Mouse (Mus musculus): ENCODE data around the gene Trp53rka.
"Not testable (repeated sequence)": the region's sequence is repeated elsewhere in the genome, so short reads cannot be mapped to it uniquely, and the experiment has no call there.

Trp53rka gene

DNA sequence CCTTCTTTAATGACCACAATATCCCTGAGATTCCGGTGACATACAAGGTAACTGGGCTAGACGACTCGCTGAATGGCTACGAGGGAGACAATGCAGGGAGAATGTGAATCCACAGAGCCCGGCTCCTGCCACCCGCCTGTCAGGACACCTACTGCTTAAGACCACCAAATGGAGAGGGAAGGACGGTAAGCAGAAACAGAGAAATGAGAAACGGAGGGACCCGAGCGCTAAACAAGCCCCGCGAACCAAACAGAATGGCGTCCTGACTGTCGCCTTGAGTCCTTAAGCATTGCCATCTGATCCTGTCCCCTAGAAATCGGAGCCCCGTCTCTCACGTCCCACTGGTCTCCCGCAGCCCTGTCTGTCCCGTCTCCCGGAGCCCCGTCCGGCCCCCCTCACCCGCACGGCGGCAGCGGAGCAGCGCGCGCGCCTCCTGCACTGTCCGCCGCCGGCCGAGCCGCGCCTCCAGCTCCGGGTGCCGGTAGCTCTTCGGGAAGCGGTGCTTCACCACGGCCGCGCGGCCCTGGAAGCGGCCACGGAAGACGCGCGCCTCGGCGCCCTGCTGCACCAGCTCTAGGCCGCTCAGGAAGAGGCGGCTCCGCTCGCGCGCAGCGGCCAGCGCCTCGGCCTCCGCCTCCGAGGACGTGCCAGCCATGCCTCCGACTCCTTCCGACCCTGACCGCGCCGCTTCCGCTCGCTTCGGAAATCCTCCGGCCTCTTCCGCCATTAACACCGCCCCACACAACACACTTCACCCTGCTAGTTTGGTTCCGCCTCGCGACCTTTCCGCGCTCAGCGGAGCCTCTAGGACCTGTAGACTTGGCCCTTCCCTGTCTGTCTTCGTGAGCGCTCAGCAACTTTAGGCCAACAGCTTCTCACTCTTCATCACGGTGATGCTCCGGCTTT is at the start of gene Trp53rka:
TSS of gene Trp53rka (minus strand) at position 677 of the 906 bp plus-strand sequence.
- DNase-seq, result peak; percentile 63 to 66

DNA sequence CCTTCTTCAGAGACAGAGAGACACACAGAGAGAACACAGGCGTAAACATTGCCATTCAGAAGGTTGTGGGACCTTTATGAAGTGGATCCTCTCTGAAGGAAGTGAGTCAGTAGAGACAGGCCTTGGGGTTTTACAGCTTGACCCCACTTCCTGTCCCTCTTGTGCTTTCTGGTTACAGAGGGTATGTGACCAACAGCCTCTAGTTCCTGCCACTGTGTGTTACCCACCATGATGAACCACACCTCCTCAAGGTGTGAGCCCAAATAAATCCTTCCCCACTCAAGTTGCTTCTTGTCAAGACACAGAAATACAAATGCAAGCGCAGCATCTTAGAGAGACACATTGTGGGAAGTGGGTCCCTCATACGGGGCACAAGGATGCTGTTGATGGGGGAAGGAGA is 47.9 kb upstream of the Trp53rka start:
- no peak for DNase-seq

DNA sequence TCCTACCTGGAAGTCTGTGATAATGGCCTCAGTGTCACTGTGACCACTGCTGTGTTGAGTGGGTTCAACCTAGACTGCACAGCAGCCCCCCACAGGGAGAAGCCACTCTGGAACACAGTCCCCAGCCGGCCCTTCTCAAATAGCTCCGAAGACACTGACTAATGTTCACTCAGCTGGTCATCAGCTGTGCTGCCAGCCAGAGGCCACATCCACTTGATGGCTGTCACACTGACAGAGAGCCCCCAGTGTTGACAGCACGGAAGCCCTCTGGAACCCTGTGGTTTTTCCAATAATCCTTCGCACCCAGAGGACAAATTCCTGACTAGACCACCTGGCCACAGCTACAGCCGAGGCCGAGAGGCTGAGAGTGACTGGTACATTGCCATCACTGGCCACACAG is 40.7 kb upstream of the Trp53rka start:
- DNase-seq, result no peak

DNA sequence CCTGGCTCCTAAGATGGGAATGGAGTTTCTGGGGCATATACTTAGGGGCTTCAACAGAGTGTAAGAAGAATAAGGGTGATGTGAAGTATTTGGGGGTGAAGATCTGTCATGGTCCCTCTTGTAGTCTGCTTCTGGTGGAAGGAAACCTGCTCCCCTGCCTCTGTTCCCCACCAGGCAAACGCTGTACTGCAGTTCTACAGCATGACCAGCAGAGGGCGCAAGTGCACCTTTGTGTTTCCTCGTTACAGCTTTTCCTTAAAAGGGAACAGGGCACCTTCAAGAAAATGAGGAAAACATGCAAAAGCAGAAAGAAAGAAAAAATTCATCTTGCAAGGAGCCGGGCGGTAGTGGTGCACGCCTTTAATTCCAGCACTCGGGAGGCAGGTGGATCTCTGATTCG is 36.0 kb upstream of the Trp53rka start:
- peak in 1 of 2 experiments; percentile 6 for DNase-seq

DNA sequence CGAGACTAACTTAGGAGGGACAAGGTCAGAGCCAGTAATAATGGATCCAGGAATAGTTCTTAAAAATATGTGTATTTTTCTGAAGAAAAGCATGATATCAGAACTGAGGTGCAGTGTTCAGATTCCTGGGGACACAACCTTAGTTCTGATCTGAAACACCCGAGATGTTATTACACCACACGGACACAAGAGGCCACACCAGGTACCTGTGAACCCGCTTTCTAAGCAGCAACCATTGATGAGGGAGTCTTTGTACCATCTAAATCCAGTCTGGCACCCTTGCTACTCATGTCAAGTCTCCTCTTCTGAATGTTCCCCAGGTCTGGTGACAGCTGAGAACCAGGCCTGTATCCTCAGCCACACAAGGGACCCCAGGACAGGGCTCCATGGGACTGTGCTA is 32.5 kb upstream of the Trp53rka start:
- DNase-seq, result no peak

DNA sequence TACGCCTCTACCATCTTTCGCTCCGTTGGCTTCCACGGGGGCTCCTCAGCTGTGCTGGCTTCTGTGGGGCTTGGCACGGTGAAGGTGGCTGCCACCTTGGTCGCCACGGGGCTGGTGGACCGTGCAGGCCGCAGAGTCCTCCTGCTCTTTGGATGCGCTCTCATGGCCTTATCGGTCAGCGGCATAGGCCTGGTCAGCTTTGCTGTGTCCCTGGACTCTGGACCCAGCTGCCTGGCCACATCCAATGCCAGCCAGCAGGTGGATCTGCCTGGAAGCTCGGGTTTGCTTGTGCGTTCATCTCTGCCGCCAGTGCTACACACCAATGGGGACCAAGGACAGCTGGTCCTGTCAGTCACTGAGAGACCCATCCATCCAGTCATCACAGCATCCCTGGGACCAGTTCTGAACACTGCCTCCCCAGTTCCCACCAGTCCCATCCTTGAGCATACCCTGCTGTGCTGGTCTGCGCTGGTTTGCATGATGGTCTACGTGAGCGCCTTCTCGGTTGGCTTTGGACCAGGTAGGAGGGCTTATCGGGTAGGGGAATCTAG is 22.1 kb upstream of the Trp53rka start:
- DNase-seq, result no peak

DNA sequence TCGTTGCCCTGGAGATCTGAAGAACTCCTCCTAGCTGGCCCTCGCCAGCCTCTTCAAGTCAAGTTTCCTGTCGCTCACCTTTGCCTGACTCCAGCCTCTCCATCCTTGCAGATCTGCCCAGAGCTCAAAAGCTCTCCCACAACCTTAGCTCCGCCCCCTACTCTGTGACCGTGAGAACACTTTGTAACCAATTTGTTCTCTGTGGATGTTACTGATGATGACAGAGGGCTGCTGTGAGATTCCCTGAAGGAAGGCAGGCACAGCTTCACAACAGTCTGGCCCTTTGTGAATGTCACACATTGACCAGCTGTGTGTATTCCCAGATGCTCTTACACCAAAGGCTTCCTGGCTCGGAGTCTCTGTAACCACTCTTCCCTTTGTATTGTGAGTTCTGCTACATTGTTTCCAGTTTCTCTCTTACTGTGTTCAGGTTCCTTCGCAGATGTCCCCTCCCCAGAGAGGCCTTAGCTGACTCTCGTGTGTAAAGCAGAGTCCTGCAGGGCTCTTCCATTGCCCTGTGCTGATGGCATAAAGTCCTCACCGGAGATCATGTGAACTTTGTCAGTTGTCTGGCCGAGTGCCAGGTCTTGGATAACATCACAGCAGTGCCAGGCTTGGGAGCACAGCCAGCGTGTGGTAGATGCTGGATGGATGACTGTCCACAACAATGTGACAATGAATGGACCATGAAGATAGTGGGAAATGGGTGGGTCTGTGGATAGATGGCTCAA is 19.9 kb upstream of the Trp53rka start:
- no peak for DNase-seq

DNA sequence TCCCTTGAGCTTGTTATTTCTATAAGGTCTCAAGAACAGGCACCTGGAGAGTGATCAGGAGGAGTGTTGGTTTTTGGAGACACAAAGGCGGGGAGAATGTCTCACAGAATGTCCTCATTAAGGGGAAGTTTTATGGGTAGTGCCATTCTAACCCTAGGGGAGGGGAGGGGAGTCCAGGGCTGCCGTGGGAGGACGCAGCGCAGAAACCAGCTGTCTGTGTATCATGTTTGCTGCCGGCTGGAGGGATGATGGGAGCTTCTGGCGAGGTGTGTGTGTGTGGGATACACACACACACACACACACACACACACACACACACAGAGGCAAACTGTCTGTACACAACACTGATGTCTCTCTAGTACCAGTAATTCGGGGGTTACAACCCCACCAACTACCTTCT is 19.3 kb upstream of the Trp53rka start:
- DNase-seq, result no peak

DNA sequence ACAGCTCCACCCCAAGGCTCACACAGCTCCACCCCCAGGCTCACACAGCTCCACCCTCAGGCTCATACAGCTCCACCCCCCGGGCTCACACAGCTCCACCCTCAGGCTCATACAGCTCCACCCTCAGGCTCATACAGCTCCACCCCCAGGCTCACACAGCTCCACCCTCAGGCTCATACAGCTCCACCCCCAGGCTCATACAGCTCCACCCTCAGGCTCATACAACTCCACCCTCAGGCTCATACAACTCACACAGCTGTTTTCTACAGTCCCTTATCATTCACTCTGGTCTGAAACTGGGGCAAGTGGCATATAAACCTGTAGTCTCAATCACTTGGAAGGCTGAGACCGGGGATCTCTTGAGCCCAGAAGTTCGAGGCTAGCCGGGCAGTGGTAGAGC is 18.4 kb upstream of the Trp53rka start:
- DNase-seq, result not testable (repeated sequence)

DNA sequence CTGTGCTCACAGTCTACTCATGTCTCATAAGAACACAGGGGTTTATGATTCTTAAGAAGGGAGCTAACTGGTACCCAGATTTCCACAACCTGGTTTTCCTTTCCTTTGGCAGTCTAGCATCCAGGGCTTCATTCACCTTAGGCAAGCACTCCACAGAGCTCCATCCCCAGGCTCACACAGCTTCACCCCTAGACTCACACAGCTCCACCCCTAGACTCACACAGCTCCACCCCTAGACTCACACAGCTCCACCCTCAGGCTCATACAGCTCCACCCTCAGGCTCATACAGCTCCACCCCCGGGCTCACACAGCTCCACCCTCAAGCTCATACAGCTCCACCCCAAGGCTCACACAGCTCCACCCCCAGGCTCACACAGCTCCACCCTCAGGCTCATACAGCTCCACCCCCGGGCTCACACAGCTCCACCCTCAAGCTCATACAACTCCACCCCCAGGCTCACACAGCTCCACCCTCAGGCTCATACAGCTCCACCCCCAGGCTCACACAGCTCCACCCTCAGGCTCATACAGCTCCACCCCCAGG is 17.9 kb upstream of the Trp53rka start:
- DNase-seq, result not testable (repeated sequence)

DNA sequence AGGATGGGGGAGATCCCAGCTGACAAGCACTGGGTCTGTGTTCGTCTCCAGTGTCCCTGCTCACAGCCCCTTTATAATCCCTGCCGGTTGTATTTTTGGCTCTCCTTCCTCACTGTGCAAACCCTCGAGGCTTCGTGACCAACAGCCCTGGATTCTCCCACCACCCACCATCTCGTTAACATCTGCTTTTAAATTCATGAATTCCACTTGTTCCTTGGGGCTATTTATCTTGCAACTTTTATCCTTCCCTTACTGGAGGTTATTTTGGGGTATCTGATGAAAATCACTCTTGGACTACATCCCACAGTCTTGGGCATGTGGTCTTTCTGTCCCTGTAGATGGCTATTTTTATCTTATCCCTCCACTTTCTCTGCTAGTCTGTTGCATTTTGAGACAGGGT is 17.3 kb upstream of the Trp53rka start:
- DNase-seq, result no peak

DNA sequence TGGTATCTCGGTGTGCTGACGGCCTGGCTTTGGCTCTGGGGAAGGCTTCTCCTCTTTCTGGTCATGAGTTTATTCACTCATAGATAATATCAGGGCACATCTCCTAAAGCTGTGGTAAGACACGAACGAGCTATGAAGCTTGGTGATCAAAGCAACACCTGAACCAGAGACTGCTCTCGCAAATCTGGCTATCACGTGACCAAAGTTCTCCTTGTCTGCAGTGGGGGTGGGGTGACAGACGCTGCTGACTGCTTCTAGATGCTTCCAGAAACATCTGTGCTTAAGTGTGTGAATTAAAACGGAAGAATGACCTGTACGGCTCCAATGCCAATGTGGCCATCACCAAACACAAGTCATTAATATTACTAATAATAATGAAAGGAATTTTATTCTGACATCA is 16.6 kb upstream of the Trp53rka start:
- peak in 1 of 2 experiments; percentile 29 for DNase-seq

DNA sequence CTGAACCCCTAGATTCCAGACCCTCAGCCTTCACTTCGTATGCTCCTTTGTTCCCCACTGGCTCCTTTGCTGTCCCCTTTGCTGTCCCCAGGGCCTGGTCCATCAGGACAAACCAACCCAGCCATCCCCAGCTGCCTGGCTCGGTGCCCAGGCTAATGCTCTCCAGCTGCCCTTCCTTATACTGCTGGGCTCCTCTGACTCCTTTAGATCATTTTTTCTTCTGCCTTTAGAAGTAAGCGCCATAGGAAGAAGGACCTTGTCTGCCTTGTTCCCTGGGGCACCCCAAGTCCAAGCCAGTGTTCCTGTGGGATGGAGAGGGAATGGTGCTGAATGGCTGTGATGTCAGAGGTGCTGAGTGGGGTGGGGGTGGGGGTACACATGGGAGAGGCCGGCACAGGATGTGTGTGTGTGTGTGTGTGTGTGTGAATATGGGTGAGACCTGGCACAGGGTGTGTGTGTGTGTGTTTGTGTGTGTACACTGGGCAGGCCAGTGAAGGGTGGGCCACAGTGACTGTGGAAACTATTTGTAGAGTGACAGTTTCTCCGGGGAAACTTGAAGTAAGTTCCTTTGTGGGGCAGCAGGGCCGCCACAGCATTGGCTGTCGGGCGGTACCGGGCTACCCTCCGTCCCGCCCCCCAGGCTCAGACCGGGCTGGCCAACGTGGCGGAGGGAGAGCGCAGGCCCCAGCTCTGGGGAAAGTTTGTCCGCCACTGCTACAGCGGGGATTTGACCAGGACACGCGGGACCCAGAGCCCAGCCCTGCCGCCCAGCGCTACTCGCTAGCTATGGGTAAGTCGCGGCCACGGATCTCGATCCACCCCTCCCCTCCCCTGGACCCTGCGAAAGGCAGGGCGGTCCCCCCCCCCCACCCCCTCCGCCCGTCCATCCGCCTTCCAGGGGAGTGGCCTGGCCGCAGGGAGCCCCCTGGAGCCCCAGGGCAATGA is 10.4 kb upstream of the Trp53rka start, which contains the start of gene Slc2a10:
TSS of gene Slc2a10 (plus strand) at position 529 of the 945 bp plus-strand sequence.
- no peak for DNase-seq

DNA sequence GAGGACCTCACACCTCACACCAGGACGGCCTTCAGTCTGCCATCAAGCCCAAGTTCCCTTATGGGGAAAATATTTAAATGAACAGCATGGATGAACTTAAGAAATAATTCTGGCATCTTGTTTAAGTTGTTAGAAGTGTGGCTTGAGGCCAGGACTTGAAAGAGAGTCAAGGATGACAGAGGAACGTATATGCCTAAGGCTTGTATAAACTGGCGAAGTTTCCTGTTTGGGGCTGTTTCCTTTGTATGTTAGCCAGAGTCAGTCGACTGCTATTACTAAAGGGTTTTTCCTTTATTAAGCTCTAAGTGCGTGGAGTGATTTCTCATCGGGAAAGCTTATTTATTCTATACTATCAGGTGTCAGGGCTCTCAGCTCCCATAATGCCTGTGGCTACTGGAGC is 5.7 kb upstream of the Trp53rka start:
- DNase-seq, result no peak

DNA sequence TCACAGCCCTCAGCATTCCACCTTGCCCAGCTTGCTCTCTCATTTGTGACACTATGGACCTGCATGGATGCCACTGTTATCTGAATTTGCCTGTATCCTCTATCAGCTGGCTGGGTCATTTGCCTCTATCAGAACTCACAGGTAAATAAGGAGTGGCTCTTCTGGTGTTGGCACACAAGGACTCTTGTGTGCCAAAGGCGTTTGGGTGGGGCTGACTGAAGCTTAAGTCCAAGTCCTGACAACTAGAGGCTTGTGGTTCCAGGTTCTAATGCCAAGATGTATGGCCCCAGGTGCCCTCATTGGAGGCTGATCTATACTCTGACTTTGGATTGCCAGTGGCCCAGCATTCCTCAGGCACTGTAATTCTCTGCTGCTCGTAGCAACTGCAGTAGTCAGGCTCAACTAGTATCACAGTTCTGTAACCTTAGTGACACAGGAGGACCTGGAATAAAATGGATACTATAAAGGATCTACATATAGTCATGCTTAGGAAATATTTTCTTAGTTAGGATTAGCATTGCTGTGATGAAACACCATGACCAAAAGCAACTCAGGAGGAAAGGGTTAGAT is 4.7 kb upstream of the Trp53rka start:
- no peak for DNase-seq

DNA sequence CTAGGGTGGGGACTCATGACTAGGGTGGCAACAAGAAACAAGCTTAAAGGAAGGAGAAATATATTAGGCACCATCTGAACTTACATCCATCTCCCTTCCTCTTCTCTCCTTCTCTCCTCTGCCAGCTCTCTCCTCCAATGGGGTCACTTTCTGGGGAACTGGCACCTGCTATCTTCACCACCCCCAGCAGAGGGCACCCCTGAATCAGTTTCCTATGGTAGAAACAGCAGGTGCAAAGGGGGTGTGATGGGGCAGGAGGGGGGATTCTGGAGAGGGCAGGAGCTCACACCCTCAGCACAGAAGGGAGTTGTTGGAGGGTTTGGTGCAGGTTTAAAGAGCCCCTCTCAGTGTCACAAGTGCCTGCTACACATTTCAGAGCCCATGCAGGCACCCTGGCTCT is 3.1 kb upstream of the Trp53rka start:
- peak; percentile 31 to 38 for DNase-seq

DNA sequence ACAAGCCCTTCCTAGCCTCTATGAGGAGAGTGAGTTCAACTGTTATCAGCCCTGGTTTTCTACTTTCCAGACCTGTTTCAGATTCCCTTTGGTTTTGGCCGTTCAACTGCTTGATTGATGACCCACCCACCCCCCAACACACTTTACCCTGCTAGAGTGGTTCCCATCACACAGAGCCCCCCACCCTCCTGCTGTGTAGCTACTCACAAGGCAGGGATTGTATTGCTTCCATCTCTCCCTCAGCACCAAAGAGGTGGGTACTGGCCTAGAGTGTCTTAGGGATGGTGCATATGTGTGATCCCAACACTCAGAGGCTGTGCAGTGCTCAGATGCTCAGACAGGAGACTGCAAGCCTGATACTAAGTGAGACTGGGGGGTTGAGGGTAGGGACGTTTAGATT is 1.4 kb upstream of the Trp53rka start:
- DNase-seq, result no peak

DNA sequence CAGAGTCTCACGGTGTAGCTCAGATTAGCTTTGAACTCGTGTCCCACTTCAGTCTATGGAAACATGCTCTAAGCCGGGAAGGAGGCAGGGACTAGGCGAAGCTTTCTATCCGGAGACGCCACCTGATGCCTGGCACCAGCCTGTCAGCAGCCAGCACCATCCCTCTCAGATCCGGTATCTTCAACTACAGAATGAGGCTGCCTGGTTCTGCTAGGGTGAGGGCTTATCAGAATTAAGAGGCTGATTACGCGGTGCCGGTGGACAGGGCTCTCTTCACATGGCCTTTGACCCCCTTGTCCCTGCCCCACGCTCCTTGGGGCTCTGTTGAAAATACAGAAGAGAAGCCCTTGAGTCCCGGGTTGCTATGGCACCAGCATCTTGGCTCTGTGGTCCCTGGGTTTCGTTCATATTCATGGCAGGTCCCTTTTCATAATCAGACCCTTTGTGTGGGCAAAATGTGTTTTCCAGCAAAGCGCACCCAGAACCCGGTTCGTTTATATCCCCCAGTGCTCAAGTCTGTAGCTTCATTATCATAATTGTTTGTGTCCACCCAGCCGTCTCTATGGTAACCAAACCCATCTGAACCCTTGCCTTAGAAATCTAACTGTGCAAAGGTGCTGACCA is 575 bp upstream of the Trp53rka start:
- no peak for DNase-seq

DNA sequence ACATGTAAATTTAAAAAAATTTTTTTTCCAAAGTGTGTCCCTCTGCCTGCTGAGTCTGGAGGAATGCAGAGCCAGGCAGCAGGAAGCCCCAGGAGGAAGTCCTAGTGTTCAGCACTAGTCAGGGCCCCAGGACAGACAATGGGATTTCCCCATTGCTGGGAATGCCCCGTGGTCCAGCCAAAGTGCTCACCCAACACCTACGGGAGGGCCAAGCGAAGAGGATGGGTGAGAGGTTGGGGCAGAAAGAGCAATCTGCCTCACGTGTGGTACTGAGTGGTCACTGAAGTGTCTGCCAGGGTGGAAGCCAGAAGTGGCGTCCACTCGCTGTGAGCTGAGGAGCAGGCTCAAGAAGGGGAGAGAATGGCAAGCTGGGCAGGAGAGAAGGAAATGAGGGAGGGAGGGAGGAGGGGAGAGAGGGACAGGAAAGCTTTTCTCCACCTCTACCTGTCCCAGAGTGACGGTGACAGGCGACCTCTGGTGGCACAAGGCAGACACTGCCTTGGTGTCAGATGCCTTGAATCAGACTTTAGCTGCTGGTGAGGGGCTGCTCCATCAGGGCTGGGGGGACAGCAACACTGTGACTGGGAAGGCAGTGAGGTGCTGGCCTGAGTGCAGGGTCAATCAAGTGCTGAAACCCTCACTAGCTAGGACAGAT is 6.1 kb downstream of the Trp53rka start:
- peak in 1 of 2 experiments; percentile 43 for DNase-seq

DNA sequence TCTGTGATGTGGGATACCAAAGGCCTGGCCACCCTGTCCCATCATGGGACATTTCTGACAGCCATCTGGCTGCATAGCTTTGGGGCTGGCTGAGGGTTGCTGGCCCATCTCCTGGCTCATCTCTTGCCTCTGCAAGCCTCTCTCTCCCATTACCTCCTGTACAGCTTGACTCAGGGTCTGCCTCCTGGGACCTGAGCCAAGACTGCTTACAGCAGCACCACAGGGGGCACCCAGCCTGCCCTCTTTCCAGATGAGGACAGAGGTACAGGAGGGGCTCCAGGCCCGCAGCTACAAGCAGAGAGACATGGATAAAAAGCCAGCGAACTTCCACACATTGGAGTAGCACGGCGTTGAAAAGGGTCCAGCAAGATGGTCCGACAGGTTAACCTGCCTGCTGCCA is 6.7 kb downstream of the Trp53rka start:
- DNase-seq, result no peak

DNA sequence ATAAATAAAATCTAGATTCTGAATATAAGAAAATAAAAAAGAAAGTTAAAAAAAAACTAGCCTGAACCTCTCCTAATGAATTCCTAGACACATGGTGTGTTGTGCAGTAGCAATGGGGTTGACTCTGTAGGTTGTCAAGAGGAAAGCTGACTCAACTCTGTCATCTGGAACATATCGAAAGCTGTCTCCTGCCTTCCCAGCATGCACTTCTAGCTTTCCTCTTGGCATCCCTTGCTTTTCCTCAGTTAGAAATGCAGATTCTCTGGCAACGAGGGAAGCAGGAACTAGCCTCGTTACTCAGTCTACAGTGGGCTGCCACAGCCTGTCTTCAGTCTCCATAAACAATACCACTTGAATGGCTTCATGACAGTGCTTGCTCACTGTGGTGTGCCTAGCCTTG is 7.3 kb downstream of the Trp53rka start:
- DNase-seq, result no peak
